Mouse (Mus musculus): ENCODE results near the gene Btbd11.
A peak's percentile ranks its signal among the peaks of the same experiment; 100 is the strongest.

The Btbd11 gene

DNA sequence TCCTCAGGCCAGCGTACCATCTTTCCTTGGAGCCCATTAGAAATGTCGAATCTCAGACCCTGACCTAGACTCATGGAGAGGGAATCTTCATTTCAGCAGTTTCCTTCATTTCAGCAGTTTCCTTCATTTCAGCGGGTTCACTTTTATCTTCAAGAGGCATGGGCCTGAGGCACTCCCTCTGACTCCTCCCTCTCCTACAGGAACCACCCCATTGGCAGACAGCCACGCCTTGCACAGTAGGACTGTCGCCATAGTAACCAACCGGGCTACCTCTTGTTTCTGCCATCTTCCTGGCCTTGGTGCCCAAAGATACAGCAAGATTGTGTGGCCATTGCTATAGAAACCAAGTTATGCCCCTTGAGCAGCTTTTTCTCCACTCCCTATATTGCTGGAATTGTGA lies 205.4 kb downstream of the Btbd11 start:
- DNase-seq (ENCODE audit: low spot score), result peak; percentile 66

- no peak for DNase-seq (ENCODE audit: low spot score)
These were observed 209.7 kb downstream of the Btbd11 start for GRCm38 (mm10) chr10:85596301-85596700.

GRCm38 (mm10) chr10:85598093-85598599 lies 211.5 kb downstream of the Btbd11 start:
- no peak for DNase-seq (ENCODE audit: low spot score)

- no peak for DNase-seq (ENCODE audit: low spot score)
These were observed 212.3 kb downstream of the Btbd11 start for GRCm38 (mm10) chr10:85598603-85599542.

- no peak for DNase-seq (ENCODE audit: low spot score)
These were observed 215.9 kb downstream of the Btbd11 start for GRCm38 (mm10) chr10:85602546-85602945.

DNA sequence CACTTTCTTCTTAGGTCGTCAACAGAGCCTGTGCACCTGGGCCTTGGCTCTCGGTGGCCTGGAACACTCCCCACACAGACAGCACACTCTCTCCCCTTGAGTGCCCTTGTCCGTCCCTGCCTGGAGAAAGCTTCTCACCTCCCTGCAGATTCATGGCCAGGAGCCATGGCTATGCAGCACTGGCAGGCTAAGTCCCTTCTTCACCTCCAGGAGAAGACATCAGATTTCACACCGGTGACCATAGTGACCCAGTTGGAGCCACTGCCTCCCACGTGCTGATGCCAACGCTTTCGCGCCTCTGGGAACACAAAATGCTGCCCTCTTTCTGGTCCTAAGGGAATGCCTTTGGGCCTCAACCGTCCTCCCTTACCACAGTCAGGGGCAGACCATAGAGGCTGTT lies 217.9 kb downstream of the Btbd11 start:
- DNase-seq (ENCODE audit: low spot score), result no peak

GRCm38 (mm10) chr10:85608550-85609278 lies 222.1 kb downstream of the Btbd11 start:
- no peak for DNase-seq (ENCODE audit: low spot score)

DNA sequence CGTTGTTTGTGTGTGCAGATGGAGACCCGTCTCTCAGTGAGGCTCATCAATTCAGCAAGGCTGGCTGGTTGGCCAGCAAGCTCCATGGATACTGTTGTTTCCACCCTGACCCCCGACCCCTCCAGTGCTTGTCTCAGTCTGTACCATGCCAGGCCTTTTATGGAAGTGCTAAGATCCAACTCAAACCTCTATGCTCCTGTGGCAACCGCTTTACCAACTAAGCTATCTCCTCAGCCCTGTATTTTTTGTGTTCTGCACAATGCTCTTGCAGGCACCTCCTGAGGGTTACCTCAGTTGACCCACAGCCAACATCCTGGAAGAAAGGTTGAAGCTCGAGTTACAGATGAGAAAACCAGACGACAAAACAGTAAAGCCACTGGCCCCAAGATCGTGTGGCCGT lies 230.5 kb downstream of the Btbd11 start:
- DNase-seq (ENCODE audit: low spot score), result no peak

GRCm38 (mm10) chr10:85617501-85618417 lies 231.1 kb downstream of the Btbd11 start:
- no peak for DNase-seq (ENCODE audit: low spot score)

GRCm38 (mm10) chr10:85621067-85621466 lies 234.5 kb downstream of the Btbd11 start:
- no peak for DNase-seq (ENCODE audit: low spot score)

DNA sequence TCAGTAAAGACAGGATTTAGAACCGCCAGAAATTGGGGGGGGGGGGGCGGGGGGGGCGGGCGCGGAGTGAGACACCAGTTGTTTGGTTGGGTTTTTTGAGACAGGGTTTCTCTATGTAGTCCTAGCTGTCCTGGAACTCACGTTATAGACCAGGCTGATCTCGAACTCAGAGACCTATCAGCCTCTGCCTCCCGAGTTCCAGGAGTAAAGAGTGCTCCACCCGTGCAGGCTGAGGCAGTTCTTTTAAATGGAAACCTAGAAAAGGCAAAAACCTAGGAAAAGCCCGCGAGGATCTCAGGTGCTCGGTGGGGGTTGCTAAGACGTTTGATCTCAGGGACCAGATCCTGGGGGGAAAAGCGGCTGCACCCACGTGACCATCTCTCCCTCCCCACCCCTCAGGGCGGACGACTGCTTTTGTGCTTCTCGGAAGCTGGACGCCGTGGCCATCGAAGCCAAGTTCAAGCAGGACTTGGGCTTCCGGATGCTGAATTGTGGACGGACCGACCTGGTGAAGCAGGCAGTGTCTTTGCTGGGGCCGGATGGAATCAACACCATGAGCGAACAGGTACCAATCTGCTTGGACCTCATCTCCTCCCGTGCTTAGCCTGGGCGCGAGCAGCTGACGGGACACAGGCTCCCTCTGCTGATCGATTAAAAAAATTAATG lies 238.0 kb downstream of the Btbd11 start:
- peak; percentile 46 for DNase-seq (ENCODE audit: low spot score)

GRCm38 (mm10) chr10:85625170-85625686 lies 238.6 kb downstream of the Btbd11 start:
- DNase-seq (ENCODE audit: low spot score), result no peak

DNA sequence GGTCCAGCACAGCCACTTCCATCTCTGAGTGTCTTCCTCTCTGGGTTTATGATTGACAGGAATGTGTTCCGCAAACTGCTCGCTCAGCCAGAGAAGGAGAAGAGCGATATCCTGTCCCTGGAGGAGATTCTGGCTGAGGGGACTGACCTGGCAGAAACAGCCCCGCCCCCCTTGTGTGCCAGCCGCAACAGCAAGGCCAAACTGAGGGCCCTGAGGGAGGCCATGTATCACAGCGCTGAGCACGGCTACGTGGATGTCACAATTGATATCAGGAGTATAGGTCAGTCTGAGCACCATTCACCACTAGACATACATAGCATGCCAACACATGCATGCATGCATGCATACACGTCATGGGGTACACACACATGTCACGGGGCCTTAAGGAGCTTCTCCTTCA lies 245.4 kb downstream of the Btbd11 start:
- no peak for DNase-seq (ENCODE audit: low spot score)

- no peak for DNase-seq (ENCODE audit: low spot score)
These were observed 247.0 kb downstream of the Btbd11 start for GRCm38 (mm10) chr10:85633577-85633976.

GRCm38 (mm10) chr10:85637580-85637979 lies 251.0 kb downstream of the Btbd11 start:
- no peak for DNase-seq (ENCODE audit: low spot score)

DNA sequence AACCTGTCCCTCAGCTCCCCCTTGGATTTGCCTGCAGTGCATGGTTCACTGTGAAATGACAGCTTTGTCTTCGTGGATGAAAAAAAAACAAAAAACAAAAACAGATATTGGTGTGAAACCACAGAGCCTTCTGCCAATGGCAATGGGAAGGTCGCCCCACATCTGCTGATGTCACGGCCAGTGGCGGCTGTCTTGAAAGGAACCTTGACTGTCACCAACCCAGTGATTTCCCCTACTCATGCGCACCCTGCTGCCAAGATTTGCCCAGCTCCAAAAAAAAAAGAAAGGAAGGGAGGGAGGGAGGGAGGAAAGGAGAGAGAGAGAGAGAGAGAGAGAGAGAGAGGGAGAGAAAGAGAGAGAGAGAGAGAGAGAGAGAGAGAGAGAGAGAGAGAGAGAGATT lies 251.5 kb downstream of the Btbd11 start:
- DNase-seq (ENCODE audit: low spot score), result no peak

- DNase-seq (ENCODE audit: low spot score), result no peak
These were observed 253.0 kb downstream of the Btbd11 start for GRCm38 (mm10) chr10:85639581-85639980.

DNA sequence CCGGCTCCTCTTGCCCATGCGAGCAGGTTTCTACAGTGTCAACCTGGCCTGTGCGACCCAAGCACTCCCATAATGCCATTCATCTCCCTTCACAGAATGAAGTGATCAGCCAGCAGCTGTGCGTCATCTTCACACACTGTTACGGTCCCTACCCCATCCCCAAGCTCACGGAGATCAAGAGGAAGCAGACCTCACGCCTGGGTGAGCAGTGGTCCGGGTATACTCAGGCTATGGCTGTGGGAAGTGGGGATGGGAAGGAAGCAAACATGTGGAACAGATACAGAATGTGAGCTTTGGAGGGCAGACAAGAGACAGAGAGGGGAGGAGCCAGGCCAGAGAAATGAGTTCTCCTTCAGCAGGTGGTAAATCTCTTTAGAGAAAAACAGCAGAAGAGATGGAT lies 253.8 kb downstream of the Btbd11 start:
- no peak for DNase-seq (ENCODE audit: low spot score)

DNA sequence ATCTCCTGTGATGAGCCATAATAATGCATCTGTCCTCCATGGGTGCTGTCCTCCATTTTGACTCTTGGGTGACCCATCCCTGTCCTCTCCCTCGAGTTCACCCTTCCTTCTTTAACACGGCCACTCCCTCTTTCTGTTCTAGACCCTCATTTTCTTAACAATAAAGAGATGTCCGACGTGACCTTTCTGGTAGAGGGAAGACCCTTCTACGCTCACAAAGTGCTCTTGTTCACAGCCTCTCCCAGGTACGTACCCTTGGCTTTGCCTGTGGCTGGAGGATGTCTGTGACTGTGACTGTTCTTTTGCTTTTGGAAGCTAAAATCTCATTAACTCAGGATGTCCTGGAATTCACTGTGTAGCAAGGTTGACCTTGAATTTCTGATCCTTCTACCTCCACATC lies 258.7 kb downstream of the Btbd11 start:
- no peak for DNase-seq (ENCODE audit: low spot score)

- DNase-seq (ENCODE audit: low spot score), result peak; percentile 55
These were observed 265.1 kb downstream of the Btbd11 start for GRCm38 (mm10) chr10:85651706-85652105.

- DNase-seq (ENCODE audit: low spot score), result no peak
These were observed 269.3 kb downstream of the Btbd11 start for GRCm38 (mm10) chr10:85655881-85656280.

All from testis, postnatal 10 days (tissue).